12 mouse cellular contexts compared by ENCODE assay signal in genomic region chr15:86051152-86051551, GRCm38 (mm10). TPM values are rescaled to one million over a fixed set of nuclear protein-coding genes. Genes with fewer than 3 reads are reported as not detected.
A peak's percentile ranks its signal among the peaks of the same experiment; 100 is the strongest.
DNase-seq lines count a peak whose midpoint lies in the region; ATAC-seq and TF ChIP-seq lines count a peak whose summit lies in the region.
"Had no signal": no experiment of that assay in that cellular context is flagged by ENCODE, and none has a peak within 500 bp of the region (broad histone marks: within the 10 kb centered on the region; RNA-seq: fewer than 3 reads in every experiment).

No protein-coding gene starts in this region.

- peak overlapping the region; percentile 28 for H3K9ac ChIP-seq in liver, postnatal 0 days (replicated peaks)
- H3K9ac ChIP-seq: midbrain, embryonic 12.5 days; neural tube, embryonic 13.5 days had no signal

- no peaks in the 10 kb centered on the region for H3K9me3 ChIP-seq in G1E (replicated peaks)
- H3K9me3 ChIP-seq in erythroblast, embryonic 14.5 days (ENCODE audit: control insufficient read depth, low read length): no peaks in the 10 kb centered on the region
- H3K9me3 ChIP-seq in liver, postnatal 0 days (ENCODE audit: low read length): no peaks in the 10 kb centered on the region
- H3K9me3 ChIP-seq: midbrain, embryonic 12.5 days; neural tube, embryonic 13.5 days had no signal

- WGBS in liver, postnatal 0 days (ENCODE audit: insufficient replicate concordance): 30% methylated on average over 10 of the region's 10 CpGs
- 81% methylated on average over 10 of the region's 10 CpGs for WGBS in cerebellum, adult 2 months

- no peaks in the 10 kb centered on the region for H3K36me3 ChIP-seq in G1E (replicated peaks)
- H3K36me3 ChIP-seq in erythroblast, embryonic 14.5 days (ENCODE audit: control insufficient read depth): no peaks in the 10 kb centered on the region
- no peaks in the 10 kb centered on the region for H3K36me3 ChIP-seq in liver, postnatal 0 days (replicated peaks; ENCODE audit: insufficient read depth, low read length)
- H3K36me3 ChIP-seq: midbrain, embryonic 12.5 days; neural tube, embryonic 13.5 days had no signal

- peak; percentile 94 for TF ChIP-seq EP300 in liver, postnatal 0 days (IDR thresholded peaks at IDR 0.05; ENCODE audit: low read depth)

- no peak for TF ChIP-seq CTCF in G1E (IDR thresholded peaks at IDR 0.05; ENCODE audit: low read depth, low read length)
- no peak for TF ChIP-seq CTCF in liver, postnatal 0 days (IDR thresholded peaks at IDR 0.05; ENCODE audit: low read depth)
- TF ChIP-seq CTCF in cerebellum, adult 2 months (IDR thresholded peaks at IDR 0.05; ENCODE audit: borderline replicate concordance, insufficient read depth, low read depth, low read length): no peak

- H3K27me3 ChIP-seq in G1E (ENCODE audit: insufficient read depth, low read length): no peaks in the 10 kb centered on the region
- H3K27me3 ChIP-seq in erythroblast, embryonic 14.5 days (ENCODE audit: control insufficient read depth): peaks cover 1% of the 10 kb centered on the region; the same call in 1 of the 2 replicates
- H3K27me3 ChIP-seq in liver, postnatal 0 days (ENCODE audit: insufficient read depth, low read length): no peaks in the 10 kb centered on the region
- H3K27me3 ChIP-seq in cerebellum, adult 2 months (ENCODE audit: control insufficient read depth, insufficient read depth, low read length): no peaks in the 10 kb centered on the region
- H3K27me3 ChIP-seq: neural tube, embryonic 13.5 days had no signal

- DNase-seq in 416B (ENCODE audit: low read depth) (peak; percentile 87), G1E (ENCODE audit: low spot score) (peak; percentile 54)
- DNase-seq in liver, postnatal 0 days: peak; percentile 50
- no peak for DNase-seq in cerebellum, adult 2 months
- DNase-seq in frontal cortex, postnatal 36 days (ENCODE audit: low spot score in 2 of 2): no peak
- no peak for DNase-seq in urinary bladder, postnatal 10 days (ENCODE audit: low spot score)
- no peak for DNase-seq in urinary bladder, adult 2 months (ENCODE audit: low spot score)
- DNase-seq: thymus, adult 2 months had no signal

- H3K4me3 ChIP-seq in G1E (ENCODE audit: low read depth, low read length): peak overlapping the region; percentile 64
- H3K4me3 ChIP-seq in erythroblast, embryonic 14.5 days (replicated peaks): peak overlapping the region; percentile 54
- no peak overlapping the region for H3K4me3 ChIP-seq in liver, postnatal 0 days (ENCODE audit: low read depth, low read length)
- no peak overlapping the region for H3K4me3 ChIP-seq in cerebellum, adult 2 months (replicated peaks; ENCODE audit: insufficient read depth, low read depth, low read length)
- H3K4me3 ChIP-seq: heart, adult 2 months; midbrain, embryonic 12.5 days; neural tube, embryonic 13.5 days had no signal

- TF ChIP-seq POLR2A in cerebellum, adult 2 months (IDR thresholded peaks at IDR 0.05; ENCODE audit: borderline replicate concordance, insufficient read depth, low read length): no peak

- H3K4me2 ChIP-seq in liver, postnatal 0 days (ENCODE audit: low read depth, low read length): peak overlapping the region; percentile 63
- H3K4me2 ChIP-seq: midbrain, embryonic 12.5 days; neural tube, embryonic 13.5 days had no signal

- peak overlapping the region; percentile 77 for H3K27ac ChIP-seq in liver, postnatal 0 days (ENCODE audit: low read depth)
- H3K27ac ChIP-seq in cerebellum, adult 2 months (ENCODE audit: insufficient read depth, low read length): no peak overlapping the region
- H3K27ac ChIP-seq: heart, adult 2 months; midbrain, embryonic 12.5 days; neural tube, embryonic 13.5 days had no signal

- H3K4me1 ChIP-seq in G1E (ENCODE audit: insufficient read depth, low read depth, low read length): peaks cover 70% of the 10 kb centered on the region
- peaks cover 61% of the 10 kb centered on the region for H3K4me1 ChIP-seq in erythroblast, embryonic 14.5 days (ENCODE audit: control insufficient read depth)
- peaks cover 35% of the 10 kb centered on the region for H3K4me1 ChIP-seq in liver, postnatal 0 days (ENCODE audit: insufficient read depth)
- H3K4me1 ChIP-seq in cerebellum, adult 2 months (ENCODE audit: control insufficient read depth, insufficient read depth, low read length): peaks cover 15% of the 10 kb centered on the region
- H3K4me1 ChIP-seq: midbrain, embryonic 12.5 days; neural tube, embryonic 13.5 days had no signal

- ATAC-seq in G1E (ENCODE audit: extremely low read depth, insufficient number of reproducible peaks, low FRiP score, poor library complexity, severe bottlenecking): peak; percentile 83
- peak; percentile 83 for ATAC-seq in liver, postnatal 0 days

RNA-seq across cellular contexts. Expression of gene Gramd4, which starts 6.3 kb away (rescaled TPM):
- total RNA-seq in G1E (2014; fragmentation: Nextera tagmentation) (23.2 and 23.6 TPM in 2 replicates), G1E (2017) (55.4 and 56.8 TPM in 2 replicates)
- 33.4 and 35.2 TPM in 2 replicates for polyA plus RNA-seq in G1E (2012)
- polyA plus RNA-seq in erythroblast, embryonic 14.5 days (2012): 1.5 and 2.3 TPM in 2 replicates
- polyA plus RNA-seq in liver, postnatal 0 days (2015; fragmentation: Nextera tagmentation; extraction: Ambion mirVana): 3.2 and 3.7 TPM in 2 replicates
- 36.0 and 40.4 TPM in 2 replicates for polyA plus RNA-seq in cerebellum, adult 2 months (2012; rRNA removed)
- polyA plus RNA-seq in urinary bladder, adult 2 months (2012; rRNA removed): 13.2 and 17.5 TPM in 2 replicates

RNA-seq across cellular contexts. Expression of gene Celsr1, which starts 17.6 kb away (rescaled TPM):
- total RNA-seq in G1E (2014; fragmentation: Nextera tagmentation) (4.6 and 4.7 TPM in 2 replicates), G1E (2017) (1.3 TPM in 2 replicates)
- 21.7 and 27.6 TPM in 2 replicates for polyA plus RNA-seq in G1E (2012)
- 0.01 TPM in 1 of 2 replicates, not detected in the other for polyA plus RNA-seq in erythroblast, embryonic 14.5 days (2012)
- polyA plus RNA-seq in liver, postnatal 0 days (2015; fragmentation: Nextera tagmentation; extraction: Ambion mirVana): 0.09 and 0.11 TPM in 2 replicates
- polyA plus RNA-seq in cerebellum, adult 2 months (2012; rRNA removed): 0.49 and 0.60 TPM in 2 replicates
- polyA plus RNA-seq in urinary bladder, adult 2 months (2012; rRNA removed): 0.80 and 1.0 TPM in 2 replicates

Comparison
In these comparisons a context has a peak if more than half of its experiments do, and no peak if none do; other contexts are left out.
1. DNase-seq: peak in 416B (single experiment), G1E (single experiment) and liver, postnatal 0 days (single experiment); none in cerebellum, adult 2 months (0 of 2), frontal cortex, postnatal 36 days (0 of 2), urinary bladder, postnatal 10 days (single experiment) and urinary bladder, adult 2 months (single experiment).
2. H3K4me3 ChIP-seq: peak in G1E (single experiment) and erythroblast, embryonic 14.5 days (single experiment); none in liver, postnatal 0 days (single experiment) and cerebellum, adult 2 months (single experiment).
3. RNA of gene Celsr1, which starts 17.6 kb away (polyA plus RNA-seq): 21.7 to 27.6 TPM in G1E; 0.80 to 1.0 TPM in urinary bladder, adult 2 months, 0.49 to 0.60 TPM in cerebellum, adult 2 months, 0.09 to 0.11 TPM in liver, postnatal 0 days and 0.01 TPM in erythroblast, embryonic 14.5 days; every median in the first group is over 10 times any median in the second.